Mouse (Mus musculus): ENCODE data around the gene Nsl1.

DNA sequence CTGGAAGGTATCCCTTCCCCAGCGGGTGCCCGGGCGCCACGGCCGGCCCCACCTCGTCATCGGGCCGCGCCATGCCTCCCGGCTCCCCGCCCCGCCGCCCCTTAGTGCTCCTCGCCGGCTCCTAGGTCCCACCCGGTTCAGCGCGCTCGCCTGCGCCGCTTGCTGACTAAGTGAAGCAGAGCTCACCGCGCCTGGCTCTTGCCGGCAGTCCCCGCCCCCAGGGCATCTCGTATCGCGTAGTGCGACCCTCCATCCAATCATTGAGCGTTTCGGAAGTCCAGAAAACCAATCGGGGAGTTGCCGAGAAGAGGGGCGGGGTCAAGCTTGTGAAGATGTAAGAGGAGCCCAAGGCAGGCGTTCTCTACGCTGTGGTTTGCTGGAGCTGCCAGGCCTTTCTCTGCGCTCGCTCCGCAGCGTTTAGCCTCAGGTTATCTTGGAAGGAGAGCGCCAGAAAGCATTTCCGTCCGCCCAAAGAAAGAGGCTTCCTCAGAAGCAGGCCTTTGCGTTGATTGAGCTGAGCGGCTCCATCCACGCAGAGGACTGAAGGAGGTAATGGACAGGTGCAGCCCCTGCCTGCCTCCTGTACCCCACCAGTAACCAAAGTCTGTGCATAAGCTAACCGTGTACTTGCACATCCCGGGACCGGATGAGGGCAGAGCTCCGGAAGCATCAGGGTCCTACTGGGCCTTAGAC is 36.6 kb upstream of the Nsl1 start, which contains the start of gene Flvcr1:
- TF ChIP-seq MAX (IDR thresholded peaks at IDR 0.05; ENCODE audit: low read depth), result no peak
- no peak for TF ChIP-seq E2F4 (IDR thresholded peaks at IDR 0.05; ENCODE audit: insufficient read depth)
- TF ChIP-seq POLR2A (IDR thresholded peaks at IDR 0.05; ENCODE audit: insufficient read length, low read depth), result peak; percentile 92
- TF ChIP-seq MYOD1 (IDR thresholded peaks at IDR 0.05; ENCODE audit: control insufficient read depth in 1 of 3, insufficient read length in 2 of 3, low read depth in 2 of 3), result no peak

Measured in myocyte (in vitro differentiated cells).